Mouse (Mus musculus) adipocyte (in vitro differentiated cells): ENCODE data around the gene Grpel1.
A peak's percentile ranks its signal among the peaks of the same experiment; 100 is the strongest.

Experiments
- DNase-seq: peaks from one replicate; pipeline ENCODE4 v3.0.0-alpha.2; 2016; ENCODE audit warnings: low spot score

Gene Grpel1

GRCm38 (mm10) chr5:36464709-36465661 lies at the start of gene Grpel1:
TSS of gene Grpel1 (plus strand) at chr5:36464998.
- peak; percentile 100 for DNase-seq

- DNase-seq, result no peak
Observed at GRCm38 (mm10) chr5:36419861-36420260, 44.9 kb upstream of the Grpel1 start.

GRCm38 (mm10) chr5:36422689-36423088 lies 42.1 kb upstream of the Grpel1 start:
- no peak for DNase-seq

GRCm38 (mm10) chr5:36424676-36425075 lies 40.1 kb upstream of the Grpel1 start:
- no peak for DNase-seq

- no peak for DNase-seq
Observed at GRCm38 (mm10) chr5:36426404-36426803, 38.4 kb upstream of the Grpel1 start.

- no peak for DNase-seq
Observed at GRCm38 (mm10) chr5:36427831-36428230, 37.0 kb upstream of the Grpel1 start.

GRCm38 (mm10) chr5:36429551-36429950 lies 35.2 kb upstream of the Grpel1 start:
- DNase-seq, result peak; percentile 24

GRCm38 (mm10) chr5:36431711-36432110 lies 33.1 kb upstream of the Grpel1 start:
- DNase-seq, result no peak

GRCm38 (mm10) chr5:36434398-36434967 lies 30.3 kb upstream of the Grpel1 start:
- DNase-seq, result no peak

- peak; percentile 23 for DNase-seq
Observed at GRCm38 (mm10) chr5:36436858-36437257, 27.9 kb upstream of the Grpel1 start.

- DNase-seq, result no peak
Observed at GRCm38 (mm10) chr5:36440741-36441140, 24.1 kb upstream of the Grpel1 start.

GRCm38 (mm10) chr5:36444611-36445010 lies 20.2 kb upstream of the Grpel1 start:
- no peak for DNase-seq

GRCm38 (mm10) chr5:36445028-36445427 lies 19.8 kb upstream of the Grpel1 start:
- DNase-seq, result no peak

GRCm38 (mm10) chr5:36446166-36446890 lies 18.5 kb upstream of the Grpel1 start:
- no peak for DNase-seq

GRCm38 (mm10) chr5:36447872-36448271 lies 16.9 kb upstream of the Grpel1 start:
- DNase-seq, result no peak

GRCm38 (mm10) chr5:36449710-36450358 lies 15.0 kb upstream of the Grpel1 start:
- DNase-seq, result no peak

- DNase-seq, result no peak
Observed at GRCm38 (mm10) chr5:36451119-36451518, 13.7 kb upstream of the Grpel1 start.

GRCm38 (mm10) chr5:36451872-36452389 lies 12.9 kb upstream of the Grpel1 start:
- no peak for DNase-seq

GRCm38 (mm10) chr5:36452821-36453220 lies 12.0 kb upstream of the Grpel1 start:
- no peak for DNase-seq

GRCm38 (mm10) chr5:36457706-36458105 lies 7.1 kb upstream of the Grpel1 start:
- DNase-seq, result no peak

- peak; percentile 49 for DNase-seq
Observed at GRCm38 (mm10) chr5:36458926-36459325, 5.9 kb upstream of the Grpel1 start.

- DNase-seq, result no peak
Observed at GRCm38 (mm10) chr5:36460712-36461111, 4.1 kb upstream of the Grpel1 start.
